Mouse (Mus musculus) olfactory bulb, adult 2 months (tissue): ENCODE data around the gene Wdr45b. TPM values are rescaled to one million over a fixed set of nuclear protein-coding genes. Genes with fewer than 3 reads are reported as not detected.

Experiments
- H3K27ac ChIP-seq: fragments of 200-500 bp; 2 replicates; pipeline ENCODE4 v1.5.1; 2012; ENCODE audit warnings: low read depth, low read length; ENCODE audit not compliant: insufficient read depth
- H3K4me1 ChIP-seq: fragments of 200-500 bp; 2 replicates; pipeline ENCODE4 v1.6.1; 2012; ENCODE audit warnings: low read length; ENCODE audit not compliant: control insufficient read depth, insufficient read depth
- H3K4me3 ChIP-seq: fragments of 200-500 bp; 2 replicates; pipeline ENCODE4 v1.5.1; 2012; ENCODE audit warnings: mild to moderate bottlenecking, low read depth, low read length, moderate library complexity; ENCODE audit not compliant: insufficient read depth
- CTCF ChIP-seq: fragments of 200-500 bp; IDR thresholded peaks from 2 replicates; pipeline ENCODE4 v1.5.1; 2012; ENCODE audit warnings: low read depth, mild to moderate bottlenecking, low read length, moderate library complexity; ENCODE audit not compliant: insufficient read depth
- POLR2A ChIP-seq: fragments of 200-500 bp; IDR thresholded peaks from 2 replicates; pipeline ENCODE4 v1.6.1; 2012; ENCODE audit warnings: mild to moderate bottlenecking, low read depth, low read length, moderate library complexity; ENCODE audit not compliant: insufficient read depth
- WGBS: fragments of 180-500 bp; shearing (Covaris S2); methylation state at CpG from one replicate; pipeline ENCODE4 v1.1.7; 2018; 5-methylcytosine and 5-hydroxymethylcytosine counted together
- polyA plus RNA-seq: library from polyadenylated mRNA; stranded (reverse); fragments of >200 nt; gene quantifications from 2 replicates; pipeline ENCODE4 v1.2.4, GENCODE M21; 2012; ENCODE audit warnings: low replicate concordance; ENCODE audit not compliant: missing spikeins, insufficient read depth, insufficient read length

Gene Wdr45b
- polyA plus RNA-seq, 1 experiment: not detected

DNA sequence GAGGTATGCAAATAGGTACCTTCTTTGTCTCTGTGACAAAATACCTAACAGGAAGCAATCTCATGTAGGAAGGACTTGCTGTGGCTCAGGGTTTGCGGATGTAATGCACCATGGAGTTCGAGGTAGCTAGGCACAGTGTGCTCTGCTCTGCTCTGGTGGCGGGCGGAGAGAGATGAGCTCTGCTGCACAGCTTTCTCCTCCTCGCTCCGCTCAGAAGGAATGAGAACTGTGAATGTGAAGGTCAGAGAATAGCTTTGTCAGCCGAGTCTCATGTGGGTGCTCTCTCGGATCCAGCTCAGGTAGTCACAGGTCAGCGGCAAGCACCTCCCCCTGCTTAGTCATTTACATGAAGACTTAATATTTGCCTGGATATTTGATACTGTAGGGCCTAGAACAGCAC lies 54.0 kb downstream of the Wdr45b start:
- Histone ChIP-seq H3K27ac (no peak overlapping the region), H3K4me3 (no peak overlapping the region), H3K4me1 (0 out of 2 replicates have a peak, but pooled peaks cover 2% of the 10 kb centered on the region)
- TF ChIP-seq POLR2A: no peak
- TF ChIP-seq CTCF: no peak
- WGBS: 87% methylated on average over 9 of the region's 9 CpGs

DNA sequence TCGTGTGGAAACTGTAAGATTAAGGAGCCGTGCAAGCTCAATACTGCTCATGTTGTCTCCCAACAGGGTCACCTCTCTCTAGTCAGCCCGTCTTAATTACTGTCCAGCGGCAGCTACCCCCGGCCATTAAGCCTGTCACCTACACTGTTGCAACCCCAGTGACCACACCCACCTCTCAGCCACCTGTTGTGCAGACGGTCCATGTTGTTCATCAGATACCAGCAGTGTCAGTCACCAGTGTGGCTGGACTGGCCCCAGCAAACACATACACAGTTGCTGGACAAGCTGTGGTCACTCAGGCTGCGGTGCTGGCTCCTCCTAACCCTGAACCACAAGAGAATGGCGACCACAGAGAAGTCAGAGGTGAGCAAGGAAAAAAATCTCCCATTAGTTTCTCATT lies 55.8 kb downstream of the Wdr45b start:
- Histone ChIP-seq H3K4me3 (no peak overlapping the region), H3K4me1 (no peaks in the 10 kb centered on the region), H3K27ac (no peak overlapping the region)
- 94% methylated on average over 8 of the region's 8 CpGs for WGBS
- TF ChIP-seq POLR2A (no peak), CTCF (no peak)

DNA sequence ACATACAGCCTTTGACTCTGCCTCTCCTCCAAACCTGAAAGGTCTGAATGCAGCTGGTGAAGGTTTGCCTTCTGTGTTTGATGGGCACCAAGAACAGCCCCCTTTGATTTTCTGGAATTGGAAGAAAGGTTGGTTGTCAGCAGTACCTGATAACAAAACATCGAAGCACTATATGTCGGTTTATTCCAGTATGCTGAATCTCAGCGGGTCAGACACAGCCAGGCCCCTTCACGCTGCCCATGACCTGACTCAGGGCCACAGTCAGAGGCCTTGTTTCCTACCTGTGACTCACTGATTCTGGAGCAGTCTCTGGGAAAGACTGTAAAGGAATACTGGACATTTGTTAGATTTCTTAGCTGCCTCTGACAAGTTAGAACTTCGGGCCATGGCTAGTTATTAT lies 59.5 kb downstream of the Wdr45b start:
- WGBS: 97% methylated on average over 5 of the region's 5 CpGs
- Histone ChIP-seq H3K4me3 (no peak overlapping the region), H3K4me1 (0 out of 2 replicates have a peak, but pooled peaks cover 2% of the 10 kb centered on the region), H3K27ac (no peak overlapping the region)
- TF ChIP-seq POLR2A (no peak), CTCF (no peak)

DNA sequence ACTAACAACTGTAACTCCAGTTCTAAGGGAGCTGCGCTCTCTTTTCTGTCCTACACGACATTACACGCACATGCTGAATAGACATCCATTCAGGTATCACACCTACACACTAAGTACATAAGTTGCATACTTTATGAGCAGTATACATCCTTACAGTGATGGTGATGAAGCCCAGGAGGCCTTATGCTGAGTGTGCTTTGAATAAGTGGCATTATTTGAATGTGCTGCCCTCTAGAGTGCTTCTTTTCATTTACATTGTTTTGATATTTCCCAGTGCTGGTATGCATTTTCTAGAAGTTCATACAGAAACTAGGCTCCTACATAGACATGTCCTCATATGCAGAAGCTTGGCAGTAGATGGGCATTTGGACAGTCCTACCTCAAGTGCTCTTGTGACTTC lies 64.4 kb downstream of the Wdr45b start:
- 87% methylated on average over 3 of the region's 3 CpGs for WGBS
- H3K4me3 ChIP-seq: no peak overlapping the region
- no peak overlapping the region for H3K27ac ChIP-seq
- TF ChIP-seq CTCF: no peak
- TF ChIP-seq POLR2A: no peak
- H3K4me1 ChIP-seq: 0 out of 2 replicates have a peak, but pooled peaks cover 2% of the 10 kb centered on the region

DNA sequence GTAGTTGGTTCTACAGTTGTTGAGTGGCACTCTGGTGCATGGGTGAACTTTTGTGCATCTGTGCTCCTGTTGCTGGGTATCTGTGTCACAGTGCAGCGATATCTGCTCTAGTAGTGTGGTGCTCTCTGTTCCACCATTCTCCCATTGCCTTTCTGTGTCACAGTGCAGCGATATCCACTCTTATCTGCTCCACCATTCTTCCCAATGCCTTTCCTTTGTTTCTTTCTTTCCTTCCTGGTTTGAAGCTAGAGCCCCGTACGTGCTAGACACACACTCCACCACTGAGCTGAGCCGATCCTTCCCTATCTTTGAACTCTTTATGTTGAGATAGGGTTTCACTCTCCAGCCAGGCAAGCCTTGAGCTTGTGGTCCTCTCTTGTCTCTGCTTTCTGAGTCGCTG lies 71.3 kb downstream of the Wdr45b start:
- H3K4me1 ChIP-seq: peaks cover 8% of the 10 kb centered on the region
- TF ChIP-seq CTCF (no peak), POLR2A (no peak)
- WGBS: 54% methylated on average over 6 of the region's 6 CpGs
- H3K4me3 ChIP-seq: no peak overlapping the region
- no peak overlapping the region for H3K27ac ChIP-seq

DNA sequence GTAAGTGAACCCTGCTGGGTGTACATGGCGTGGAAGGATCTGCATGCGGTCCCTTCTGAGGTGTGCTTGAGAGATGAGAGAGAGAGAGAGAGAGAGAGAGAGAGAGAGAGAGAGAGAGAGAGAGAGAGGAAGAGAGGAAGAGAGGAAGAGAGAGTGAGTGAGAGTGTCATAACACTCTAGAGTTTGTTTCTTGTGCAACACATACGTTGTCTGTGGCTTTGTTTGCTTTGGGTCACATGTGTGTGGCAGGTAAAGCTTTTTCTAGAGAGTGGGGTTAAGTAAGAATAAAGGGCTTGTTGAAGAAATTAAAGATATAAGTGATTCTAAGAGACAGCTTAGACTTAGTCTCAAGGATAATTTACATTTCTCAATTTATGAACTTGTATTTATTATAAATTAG lies 76.2 kb downstream of the Wdr45b start:
- Histone ChIP-seq H3K4me1 (peaks cover 8% of the 10 kb centered on the region), H3K27ac (no peak overlapping the region), H3K4me3 (no peak overlapping the region)
- TF ChIP-seq CTCF: no peak
- no peak for TF ChIP-seq POLR2A
- WGBS: 81% methylated on average over 3 of the region's 3 CpGs

DNA sequence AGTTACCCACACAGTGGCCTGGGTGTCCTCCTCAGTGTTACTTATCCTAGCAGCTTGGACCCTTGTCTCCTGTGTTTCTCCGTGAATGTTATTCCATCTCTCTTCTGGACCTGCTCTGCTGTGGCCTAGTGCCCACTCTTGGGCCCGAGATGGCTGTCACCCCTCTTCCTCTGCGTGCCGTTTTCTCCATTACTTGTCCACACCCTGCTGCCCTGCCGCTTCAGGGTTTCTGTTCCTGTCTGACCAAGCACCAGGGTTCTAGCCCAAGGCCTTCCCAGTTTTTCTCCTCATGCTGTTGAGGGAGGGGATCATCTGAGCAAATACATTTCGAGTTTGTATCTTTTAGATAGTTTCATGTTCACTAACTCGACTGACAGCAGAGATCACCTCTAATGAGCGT lies 76.7 kb downstream of the Wdr45b start:
- no peak overlapping the region for H3K4me3 ChIP-seq
- TF ChIP-seq POLR2A: no peak
- TF ChIP-seq CTCF: no peak
- peaks cover 8% of the 10 kb centered on the region for H3K4me1 ChIP-seq
- H3K27ac ChIP-seq: no peak overlapping the region
- 91% methylated on average over 8 of the region's 8 CpGs for WGBS

Other genes starting within 250 kb of the Wdr45b start
- not detected in 2 replicates for gene Tex19.2, start 235.8 kb downstream of the Wdr45b start, polyA plus RNA-seq
- gene Tex19.1, start 208.3 kb downstream of the Wdr45b start, polyA plus RNA-seq: not detected in 2 replicates
- gene Uts2r, start 194.2 kb downstream of the Wdr45b start, polyA plus RNA-seq: not detected in 2 replicates
- gene Hexdc, start 150.0 kb downstream of the Wdr45b start, polyA plus RNA-seq: not detected in 2 replicates
- gene Ogfod3, start 149.7 kb downstream of the Wdr45b start, polyA plus RNA-seq: not detected in 2 replicates
- gene Cybc1, start 125.1 kb downstream of the Wdr45b start, polyA plus RNA-seq: not detected in 2 replicates
- not detected in 2 replicates for gene Narf, start 117.2 kb downstream of the Wdr45b start, polyA plus RNA-seq
- gene Foxk2, start 94.5 kb downstream of the Wdr45b start, polyA plus RNA-seq: not detected in 2 replicates
- gene Rab40b, start 33.8 kb upstream of the Wdr45b start, polyA plus RNA-seq: not detected in 2 replicates
- not detected in 2 replicates for gene Fn3krp, start 67.0 kb upstream of the Wdr45b start, polyA plus RNA-seq
- not detected in 2 replicates for gene Fn3k, start 80.5 kb upstream of the Wdr45b start, polyA plus RNA-seq
- not detected in 2 replicates for gene Tbcd, start 97.5 kb upstream of the Wdr45b start, polyA plus RNA-seq
- not detected in 2 replicates for gene Zfp750, start 164.9 kb upstream of the Wdr45b start, polyA plus RNA-seq